Mouse (Mus musculus) myocyte (in vitro differentiated cells): ENCODE results near the gene Kdm1a. TPM values are rescaled to one million over a fixed set of nuclear protein-coding genes. Genes with fewer than 3 reads are reported as not detected.

Experiments
- H3K27me3 ChIP-seq: one replicate; pipeline ENCODE4 v1.6.1; 2011; ENCODE audit not compliant: control insufficient read depth, insufficient read depth, insufficient read length
- H3K36me3 ChIP-seq: one replicate; pipeline ENCODE4 v1.6.1; 2011; ENCODE audit not compliant: control insufficient read depth, insufficient read depth
- H3K4me2 ChIP-seq: one replicate; pipeline ENCODE4 v1.6.1; 2011; ENCODE audit warnings: low read depth, control low read depth
- H3K4me3 ChIP-seq: one replicate; pipeline ENCODE4 v1.5.1; 2011; ENCODE audit warnings: mild to moderate bottlenecking, control low read depth, moderate library complexity
- H3K79me2 ChIP-seq: one replicate; pipeline ENCODE4 v1.6.1; 2011; ENCODE audit not compliant: control insufficient read depth, insufficient read depth
- H3ac ChIP-seq: one replicate; pipeline ENCODE4 v1.6.1; 2011; ENCODE audit not compliant: control insufficient read depth, insufficient read length
- CEBPB ChIP-seq: IDR thresholded peaks from 2 replicates; pipeline ENCODE4 v1.6.1; 2011; ENCODE audit warnings: mild to moderate bottlenecking, moderate library complexity; ENCODE audit not compliant: poor library complexity, insufficient read depth, severe bottlenecking
- E2F4 ChIP-seq: IDR thresholded peaks from one replicate; pipeline ENCODE4 v1.6.1; 2011; ENCODE audit warnings: mild to moderate bottlenecking, control low read depth, moderate library complexity; ENCODE audit not compliant: insufficient read depth
- MAX ChIP-seq: IDR thresholded peaks from one replicate; pipeline ENCODE4 v1.6.1; 2011; ENCODE audit warnings: low read depth, mild to moderate bottlenecking, control low read depth
- MYOD1 ChIP-seq, 3 experiments: IDR thresholded peaks; one replicate each; pipeline ENCODE4 v1.6.1; 2011; ENCODE audit warnings: control low read depth in 2 of 3, low read depth in 2 of 3, mild to moderate bottlenecking in 2 of 3, moderate library complexity in 1 of 3; ENCODE audit not compliant: insufficient read length in 2 of 3, control insufficient read depth in 1 of 3
- MYOG ChIP-seq, 3 experiments: IDR thresholded peaks; one replicate each; pipeline ENCODE4 v1.6.1; 2011; ENCODE audit warnings: control low read depth in 2 of 3, low read depth in 2 of 3, mild to moderate bottlenecking in 2 of 3; ENCODE audit not compliant: insufficient read length in 2 of 3, control insufficient read depth in 1 of 3, insufficient read depth in 1 of 3
- POLR2A ChIP-seq: IDR thresholded peaks from one replicate; pipeline ENCODE4 v1.6.1; 2011; ENCODE audit warnings: low read depth, mild to moderate bottlenecking, control low read depth, moderate library complexity; ENCODE audit not compliant: insufficient read length
- POLR2AphosphoS2 ChIP-seq: IDR thresholded peaks from one replicate; pipeline ENCODE4 v1.6.1; 2011; ENCODE audit warnings: low read depth, control low read depth; ENCODE audit not compliant: insufficient read length
- REST ChIP-seq: IDR thresholded peaks from one replicate; pipeline ENCODE4 v1.6.1; 2011; ENCODE audit warnings: mild to moderate bottlenecking, control low read depth, moderate library complexity; ENCODE audit not compliant: insufficient read depth, insufficient read length
- SRF ChIP-seq: IDR thresholded peaks from one replicate; pipeline ENCODE4 v1.6.1; 2011; ENCODE audit warnings: low read depth; ENCODE audit not compliant: control insufficient read depth, insufficient read length
- TCF12 ChIP-seq: IDR thresholded peaks from one replicate; pipeline ENCODE4 v1.6.1; 2011; ENCODE audit warnings: mild to moderate bottlenecking, control low read depth; ENCODE audit not compliant: poor library complexity, insufficient read depth, severe bottlenecking
- TCF3 ChIP-seq: IDR thresholded peaks from one replicate; pipeline ENCODE4 v1.6.1; 2011; ENCODE audit warnings: low read depth, control low read depth; ENCODE audit not compliant: insufficient read length
- USF1 ChIP-seq: IDR thresholded peaks from one replicate; pipeline ENCODE4 v1.6.1; 2011; ENCODE audit warnings: low read depth, mild to moderate bottlenecking, control low read depth, moderate library complexity
- polyA plus RNA-seq: library from polyadenylated mRNA; unstranded; fragments of >200 nt; fragmentation: generic; extraction: Trizol; gene quantifications from one replicate; pipeline ENCODE4 v1.2.1, GENCODE M21; 2012; ENCODE audit warnings: missing spikeins

The Kdm1a gene
- polyA plus RNA-seq, 1 experiment = 52.8 TPM

DNA sequence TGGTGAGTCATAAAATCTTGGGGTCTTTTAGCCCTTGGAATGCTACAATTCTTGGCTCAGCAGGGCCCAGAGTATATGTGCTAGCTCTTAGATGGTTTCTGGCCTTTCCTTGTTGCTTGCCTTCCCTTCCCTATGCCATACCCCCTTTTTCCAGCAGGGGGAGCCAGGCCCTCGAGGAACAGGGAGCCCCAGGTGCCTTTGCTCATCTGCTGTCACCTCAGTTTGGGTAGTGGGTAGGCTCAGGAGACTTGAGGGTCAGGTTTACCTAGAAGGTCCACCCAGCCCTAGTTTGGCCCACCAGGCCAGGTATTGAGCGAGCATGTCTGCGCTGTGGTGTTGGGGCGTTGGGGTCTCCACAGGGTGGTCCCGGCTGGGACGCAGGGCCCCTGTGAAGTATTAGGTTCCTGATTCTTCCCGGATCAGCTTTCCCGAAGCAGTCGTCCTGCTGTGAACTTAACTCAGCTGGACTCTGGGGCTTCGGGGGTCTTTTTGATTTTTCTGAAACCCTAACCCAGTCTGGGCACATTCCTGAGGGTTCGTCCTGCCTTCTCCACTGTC lies 46.5 kb upstream of the Kdm1a start:
- no peaks in the 10 kb centered on the region for H3K36me3 ChIP-seq
- peak overlapping the region; percentile 22 for H3K4me3 ChIP-seq
- H3K79me2 ChIP-seq = no peaks in the 10 kb centered on the region
- no peaks in the 10 kb centered on the region for H3K27me3 ChIP-seq
- H3ac ChIP-seq = no peak overlapping the region
- H3K4me2 ChIP-seq = peak overlapping the region; percentile 95
- no peak for TF ChIP-seq SRF
- peak in 2 of 3 experiments; percentile 56 to 67 for TF ChIP-seq MYOD1 (IDR thresholded peaks at IDR 0.05; ENCODE audit: control insufficient read depth in 1 of 3, insufficient read length in 2 of 3, low read depth in 2 of 3)
- TF ChIP-seq USF1 = no peak
- no peak for TF ChIP-seq E2F4
- TF ChIP-seq MAX = no peak
- TF ChIP-seq REST = no peak
- no peak for TF ChIP-seq CEBPB
- no peak for TF ChIP-seq MYOG (IDR thresholded peaks at IDR 0.05; ENCODE audit: control insufficient read depth in 1 of 3, insufficient read depth in 1 of 3, insufficient read length in 2 of 3, low read depth in 2 of 3)

DNA sequence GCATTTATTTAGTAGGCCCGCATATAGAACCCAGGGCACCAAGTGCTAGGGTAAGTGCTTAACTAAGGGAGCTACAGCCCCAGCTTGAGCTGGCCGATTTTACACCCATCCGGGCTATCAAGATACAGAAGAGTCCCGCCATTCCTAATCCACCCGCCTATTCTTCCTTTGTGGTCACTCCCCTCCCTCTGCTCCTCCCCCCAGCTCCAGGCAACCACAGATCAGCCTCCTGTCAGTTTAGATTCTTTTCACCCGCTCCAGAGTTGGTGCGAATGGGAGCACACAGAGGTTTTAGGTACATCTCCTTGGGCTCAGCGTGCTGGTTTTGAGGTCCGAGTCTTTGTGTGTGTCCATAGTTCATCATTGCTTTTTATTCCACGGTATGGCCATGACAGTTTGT lies 36.4 kb upstream of the Kdm1a start:
- TF ChIP-seq TCF12 (no peak), POLR2AphosphoS2 (no peak), POLR2A (no peak), MYOD1 (IDR thresholded peaks at IDR 0.05; ENCODE audit: control insufficient read depth in 1 of 3, insufficient read length in 2 of 3, low read depth in 2 of 3) (no peak), SRF (no peak), CEBPB (no peak), REST (no peak)
- no peak overlapping the region for H3K4me3 ChIP-seq
- no peaks in the 10 kb centered on the region for H3K79me2 ChIP-seq
- H3K27me3 ChIP-seq = peaks cover 11% of the 10 kb centered on the region
- no peak overlapping the region for H3ac ChIP-seq
- no peaks in the 10 kb centered on the region for H3K36me3 ChIP-seq
- H3K4me2 ChIP-seq = no peak overlapping the region

DNA sequence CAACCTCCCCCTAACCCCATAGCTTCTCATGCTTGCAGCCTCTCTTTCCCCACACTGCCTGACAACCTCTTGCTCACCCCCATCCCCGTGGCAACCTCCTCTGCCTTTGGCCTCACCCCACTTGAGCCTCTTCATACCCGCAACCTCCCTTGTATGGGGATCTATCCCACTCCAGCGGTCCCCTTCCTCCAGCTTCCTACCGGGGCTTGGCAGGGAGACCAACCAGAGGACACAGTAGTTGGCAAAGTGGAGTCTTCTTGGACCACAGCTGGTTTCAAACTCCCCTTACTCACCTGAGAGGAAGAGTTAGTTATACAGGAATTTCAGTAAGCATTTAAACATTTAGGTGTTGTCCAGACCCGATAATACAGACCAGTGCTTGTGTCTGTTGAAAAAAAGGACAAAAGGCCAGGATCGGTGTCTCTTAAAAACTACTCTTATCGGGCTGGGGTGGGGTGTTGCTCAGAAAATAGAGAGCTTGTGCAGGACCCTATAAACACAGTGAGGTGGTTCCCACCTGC lies 35.8 kb upstream of the Kdm1a start:
- Histone ChIP-seq H3K79me2 (no peaks in the 10 kb centered on the region), H3K4me3 (no peak overlapping the region), H3K4me2 (no peak overlapping the region), H3K36me3 (no peaks in the 10 kb centered on the region), H3K27me3 (peaks cover 11% of the 10 kb centered on the region), H3ac (no peak overlapping the region)
- TF ChIP-seq TCF3 (no peak), MAX (no peak)

DNA sequence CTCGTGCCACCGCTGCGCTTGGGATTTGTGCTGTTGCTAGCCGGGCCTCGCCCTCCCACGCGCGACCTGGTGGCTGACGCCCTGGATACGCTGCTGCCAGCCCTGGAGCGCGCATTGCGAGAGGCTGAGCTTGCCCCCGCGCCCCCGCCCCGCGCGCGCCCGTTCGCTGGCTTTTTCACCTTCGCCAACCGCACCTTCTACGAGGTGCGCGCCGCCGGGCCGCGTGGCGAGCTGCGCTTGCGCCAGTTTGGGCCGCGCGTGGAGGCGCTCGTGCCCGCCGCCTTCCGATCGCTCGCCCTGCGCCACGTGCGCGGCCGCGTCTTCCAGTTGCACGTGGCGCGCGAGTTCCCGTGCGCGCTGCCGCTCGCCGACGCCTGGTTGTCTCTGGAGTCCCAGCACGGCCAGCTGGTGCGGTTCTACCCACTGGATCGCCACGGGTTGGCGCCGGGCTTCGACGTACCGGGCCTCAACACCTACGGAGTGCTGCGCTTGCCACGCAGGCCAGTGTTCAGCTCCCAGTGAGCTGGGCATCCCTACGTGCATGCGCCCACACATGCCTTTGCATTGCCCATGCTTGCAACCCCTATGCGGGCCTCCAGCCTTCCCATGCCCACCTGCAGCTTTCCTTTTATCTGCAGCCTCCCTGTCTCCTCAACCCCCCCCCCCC lies 35.2 kb upstream of the Kdm1a start:
- Histone ChIP-seq H3ac (no peak overlapping the region), H3K4me3 (no peak overlapping the region), H3K79me2 (no peaks in the 10 kb centered on the region), H3K4me2 (no peak overlapping the region), H3K27me3 (peaks cover 11% of the 10 kb centered on the region), H3K36me3 (no peaks in the 10 kb centered on the region)
- TF ChIP-seq MYOD1 (IDR thresholded peaks at IDR 0.05; ENCODE audit: control insufficient read depth in 1 of 3, insufficient read length in 2 of 3, low read depth in 2 of 3) (no peak), CEBPB (no peak), MYOG (IDR thresholded peaks at IDR 0.05; ENCODE audit: control insufficient read depth in 1 of 3, insufficient read depth in 1 of 3, insufficient read length in 2 of 3, low read depth in 2 of 3) (no peak), SRF (no peak), TCF12 (no peak), POLR2A (no peak), E2F4 (no peak), POLR2AphosphoS2 (no peak), MAX (no peak), USF1 (no peak), REST (no peak), TCF3 (no peak)

DNA sequence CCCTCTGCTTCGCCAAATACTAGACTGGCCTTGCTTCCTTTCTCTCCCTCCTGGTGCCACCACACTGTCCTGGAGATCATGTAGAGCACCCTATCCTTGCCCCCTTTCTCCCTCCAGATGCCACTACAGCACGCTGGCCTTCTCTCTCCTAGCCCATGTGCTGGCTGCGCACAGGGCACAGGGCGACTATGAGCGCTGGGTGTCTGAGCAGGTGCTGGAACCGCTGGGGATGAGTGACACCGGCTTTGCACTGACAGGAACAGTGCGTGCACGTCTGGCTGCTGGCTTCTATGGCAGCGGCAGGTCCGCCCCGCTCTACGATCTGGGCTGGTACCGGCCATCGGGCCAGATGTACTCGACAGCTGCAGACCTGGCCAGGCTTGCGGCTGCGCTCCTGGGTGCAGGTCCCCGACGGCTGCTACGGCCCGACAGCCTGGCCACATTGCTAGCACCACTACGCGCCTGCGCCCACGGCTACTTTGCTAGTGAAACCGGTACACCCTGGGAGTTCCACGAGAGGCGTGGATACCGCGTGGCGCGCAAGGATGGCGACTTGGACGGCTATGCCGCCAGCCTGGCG lies 34.5 kb upstream of the Kdm1a start:
- Histone ChIP-seq H3K4me3 (no peak overlapping the region), H3K4me2 (no peak overlapping the region), H3K79me2 (no peaks in the 10 kb centered on the region), H3K36me3 (no peaks in the 10 kb centered on the region), H3ac (no peak overlapping the region), H3K27me3 (peaks cover 11% of the 10 kb centered on the region)
- TF ChIP-seq CEBPB = no peak
- TF ChIP-seq USF1 = no peak
- TF ChIP-seq E2F4 = no peak
- TF ChIP-seq MAX = no peak
- no peak for TF ChIP-seq TCF3
